Mouse (Mus musculus): ENCODE data around the gene Dtd1.

GRCm38 (mm10) chr2:144598006-144598405 lies 1.7 kb upstream of the Dtd1 start:
- TF ChIP-seq CTCF (IDR thresholded peaks at IDR 0.05; ENCODE audit: low read depth): no peak
- no peak for TF ChIP-seq EP300 (optimal IDR thresholded peaks at IDR 0.05)
